Mouse (Mus musculus) lung, adult 2 months (tissue): ENCODE measurements at regions not wholly inside any gene's neighbourhood (a gene's known extent, or its start where the extent isn't known, plus 50 kb on each side); places are given as distances from the start of the nearest gene placed in this dataset.

Experiments
- DNase-seq: peaks from one replicate; pipeline ENCODE4 v3.0.0; 2022
- H3K4me1 ChIP-seq: fragments of 200-500 bp; 2 replicates; pipeline ENCODE4 v1.6.1; 2011; ENCODE audit warnings: low read length; ENCODE audit not compliant: control insufficient read depth, insufficient read depth
- H3K4me3 ChIP-seq: fragments of 200-500 bp; replicated peaks from 2 replicates; pipeline ENCODE3; 2011; ENCODE audit warnings: low read depth, mild to moderate bottlenecking, control low read depth, low read length; ENCODE audit errors: extremely low read depth
- CTCF ChIP-seq: fragments of 200-500 bp; IDR thresholded peaks from 2 replicates; pipeline ENCODE4 v1.5.1; 2011; ENCODE audit warnings: mild to moderate bottlenecking, low read length, control low read depth; ENCODE audit not compliant: insufficient read depth
- POLR2A ChIP-seq: fragments of 200-500 bp; IDR thresholded peaks from 2 replicates; pipeline ENCODE4 v1.6.1; 2011; ENCODE audit warnings: low read depth, mild to moderate bottlenecking, control low read depth, low read length, borderline replicate concordance; ENCODE audit errors: extremely low read depth
- WGBS: fragments of 180-500 bp; shearing (Covaris S2); methylation state at CpG from one replicate; pipeline ENCODE4 v1.1.7; 2018; 5-methylcytosine and 5-hydroxymethylcytosine counted together

DNA sequence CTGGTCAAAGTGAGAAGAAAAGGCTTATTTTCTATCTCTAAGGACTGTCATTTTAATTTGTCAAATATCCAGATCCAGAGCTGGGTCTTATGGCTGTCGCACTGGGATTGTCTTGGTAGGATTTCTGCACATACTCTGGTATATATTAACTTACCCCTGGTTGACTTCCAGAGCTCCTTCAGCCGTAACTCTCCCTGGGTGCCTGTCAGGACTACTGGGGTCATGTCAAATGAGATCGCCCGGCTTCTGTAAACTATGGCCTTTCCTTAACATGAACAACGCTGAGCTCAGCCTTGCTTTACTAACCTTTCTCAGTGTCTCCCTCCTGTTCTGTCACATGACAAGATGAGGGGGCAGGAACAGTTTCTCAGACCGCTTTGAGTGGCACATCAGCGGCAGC lies 88.1 kb downstream of the Lrrc30 start:
- Histone ChIP-seq H3K4me3 (no peak overlapping the region), H3K4me1 (0 out of 2 replicates have a peak, but pooled peaks cover 2% of the 10 kb centered on the region)
- WGBS: 82% methylated on average over 7 of the region's 7 CpGs
- TF ChIP-seq POLR2A (no peak), CTCF (no peak)
- no peak for DNase-seq

DNA sequence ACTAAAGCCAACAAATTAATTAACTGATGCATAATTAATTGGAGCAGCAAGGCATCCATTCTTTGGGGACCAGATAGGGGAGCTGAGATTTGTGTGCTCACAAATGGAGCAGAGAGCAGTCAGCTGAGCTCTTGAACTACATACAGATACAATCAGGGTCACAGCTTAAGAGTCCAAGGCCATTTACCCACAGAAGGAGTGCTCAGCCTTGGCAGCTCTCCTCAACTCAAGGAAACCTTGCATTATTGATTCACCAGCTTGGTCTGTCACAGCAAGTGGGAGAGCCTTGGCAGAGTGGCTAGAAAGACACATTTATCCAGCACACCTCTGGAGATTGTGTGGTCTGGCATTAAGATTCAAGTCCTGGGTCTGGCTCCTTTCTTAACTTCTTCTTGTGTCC lies 100.2 kb downstream of the Lrrc30 start:
- DNase-seq: no peak
- no peak overlapping the region for H3K4me3 ChIP-seq
- no peaks in the 10 kb centered on the region for H3K4me1 ChIP-seq
- TF ChIP-seq CTCF (no peak), POLR2A (no peak)

DNA sequence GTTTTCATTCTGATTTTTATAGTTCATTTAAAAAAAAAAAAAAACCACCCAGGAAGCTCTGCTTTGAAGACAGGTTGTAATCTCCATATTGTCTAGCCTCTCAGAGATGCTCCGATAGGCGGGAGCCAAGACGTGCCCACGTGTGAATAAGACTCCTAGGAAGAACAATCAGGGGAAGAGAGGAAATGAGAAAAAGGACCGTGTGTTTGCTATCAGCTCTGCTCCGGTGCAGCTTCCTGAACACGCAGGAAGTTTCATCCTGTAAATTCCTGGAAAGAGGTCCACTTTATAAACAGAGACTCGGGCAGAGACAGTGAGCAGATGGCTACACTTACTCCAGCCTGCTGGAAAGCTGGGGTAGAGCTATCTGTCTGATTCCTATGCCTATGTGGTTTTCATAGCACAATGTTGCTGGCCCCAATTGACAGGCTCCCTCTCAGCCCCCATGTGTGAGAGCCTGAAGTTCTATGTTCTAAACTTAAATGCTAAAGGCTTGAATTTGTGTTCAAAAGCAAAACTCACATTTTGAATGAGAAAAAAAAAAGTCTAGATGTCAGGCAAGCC lies 111.6 kb downstream of the Lrrc30 start:
- Histone ChIP-seq H3K4me1 (peaks cover 14% of the 10 kb centered on the region; the same call in 1 of the 2 replicates), H3K4me3 (no peak overlapping the region)
- TF ChIP-seq CTCF (no peak), POLR2A (no peak)
- no peak for DNase-seq
- 31% methylated on average over 8 of the region's 8 CpGs for WGBS

DNA sequence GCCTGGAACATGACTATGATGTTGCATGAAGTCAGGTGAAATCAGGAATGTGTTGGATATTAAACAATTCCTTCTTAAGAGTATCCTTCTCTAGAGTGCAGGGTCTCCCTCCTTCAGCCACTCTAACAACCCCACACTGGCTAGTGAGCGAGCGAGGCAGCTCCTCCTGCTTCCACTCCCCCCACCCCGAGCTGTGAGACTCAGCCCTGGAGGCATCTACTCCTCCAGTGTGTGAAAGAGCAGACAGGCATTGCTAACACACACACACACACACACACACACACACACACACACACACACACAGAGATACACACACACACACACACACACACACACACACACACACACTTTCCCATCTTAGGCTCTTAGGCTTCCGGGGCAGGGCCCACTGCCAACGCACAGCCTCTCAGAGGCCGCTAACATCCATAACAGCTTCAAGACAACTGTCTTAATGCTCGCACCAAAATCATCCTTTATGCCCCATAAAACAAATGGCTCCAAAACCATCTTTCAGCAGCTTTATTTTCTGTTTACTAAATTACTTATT lies 116.8 kb downstream of the Lrrc30 start:
- no peak for DNase-seq
- peaks cover 31% of the 10 kb centered on the region for H3K4me1 ChIP-seq
- TF ChIP-seq CTCF (no peak), POLR2A (no peak)
- 44% methylated on average over 7 of the region's 7 CpGs for WGBS
- no peak overlapping the region for H3K4me3 ChIP-seq

DNA sequence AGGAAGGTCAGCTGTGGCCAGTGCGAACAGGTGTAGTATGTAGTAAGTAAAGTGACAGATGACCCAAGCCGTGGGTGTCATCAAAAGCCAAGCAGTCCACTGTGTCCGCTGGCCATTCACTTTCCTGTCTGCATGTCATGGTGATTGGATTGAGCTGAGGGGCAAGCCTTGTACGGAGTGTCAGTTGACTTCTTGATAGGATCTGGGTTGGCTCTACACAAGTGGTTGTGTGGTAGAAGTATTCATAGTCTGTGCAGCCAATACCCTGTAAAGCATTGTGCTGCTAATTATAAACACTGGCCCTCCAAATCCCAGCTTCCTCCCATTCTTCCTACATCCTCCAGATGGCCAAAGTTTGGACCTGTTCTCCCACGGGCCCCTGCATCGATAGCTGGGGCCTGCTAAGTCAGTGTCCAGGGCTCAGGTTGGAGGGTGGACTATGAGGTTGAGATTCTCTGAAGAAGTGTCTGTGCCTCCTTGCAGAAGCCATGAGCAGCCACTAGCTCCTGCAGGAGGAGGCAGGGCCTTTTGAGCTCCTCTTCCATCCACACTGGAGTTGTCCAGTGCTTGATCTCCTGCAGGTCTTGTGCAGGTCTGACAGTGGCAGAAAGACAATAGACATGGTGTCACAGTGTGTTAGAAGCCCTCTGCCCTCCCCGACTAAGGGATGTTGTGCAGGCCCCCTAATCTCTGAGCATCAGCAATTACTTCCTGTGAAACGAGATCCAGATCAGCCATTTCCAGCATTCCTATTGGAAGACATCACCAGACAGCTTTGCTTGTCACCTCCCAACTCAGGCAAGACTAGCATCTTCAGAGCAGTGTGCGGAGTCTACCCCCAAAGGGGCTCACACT lies 117.9 kb downstream of the Lrrc30 start:
- peaks cover 26% of the 10 kb centered on the region for H3K4me1 ChIP-seq
- H3K4me3 ChIP-seq: no peak overlapping the region
- WGBS: 42% methylated on average over 9 of the region's 9 CpGs
- no peak for TF ChIP-seq POLR2A
- no peak for TF ChIP-seq CTCF
- peak; percentile 19 for DNase-seq

DNA sequence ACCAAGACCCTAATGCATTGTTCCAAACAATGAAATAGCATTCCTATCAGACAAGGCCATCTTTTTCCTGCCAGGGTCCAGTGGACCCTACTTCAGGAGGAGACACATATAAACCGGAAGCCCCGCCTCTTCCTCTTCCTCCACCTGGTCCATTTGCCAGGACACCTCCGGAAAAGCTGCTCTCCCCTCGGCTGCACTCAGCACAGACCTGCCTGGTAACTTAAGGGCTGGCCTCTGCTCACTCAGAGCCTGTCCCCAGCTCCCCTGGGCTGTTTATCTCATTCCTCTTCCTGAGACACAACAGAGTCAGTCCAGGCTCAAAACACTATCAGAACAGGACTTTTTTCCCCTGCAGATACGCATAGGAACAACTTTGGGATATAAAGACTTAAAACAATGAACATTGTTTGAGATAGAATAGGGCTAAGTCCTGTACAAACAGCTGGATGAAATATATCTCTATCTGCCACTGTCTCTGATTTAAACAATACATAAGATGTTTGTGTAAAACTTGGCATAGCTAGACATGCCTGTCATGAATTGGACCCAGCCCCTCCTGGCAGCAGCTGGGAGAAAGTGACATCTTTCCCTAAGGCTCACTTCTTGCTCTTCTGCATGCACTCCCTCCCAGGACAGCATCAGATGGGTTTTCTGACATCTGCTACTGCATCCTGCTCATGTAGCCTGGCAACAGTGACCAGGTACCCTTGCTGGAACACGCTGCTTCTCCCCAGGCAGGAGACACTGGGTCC lies 119.6 kb downstream of the Lrrc30 start:
- no peak overlapping the region for H3K4me3 ChIP-seq
- peaks cover 26% of the 10 kb centered on the region for H3K4me1 ChIP-seq
- 34% methylated on average over 6 of the region's 6 CpGs for WGBS
- no peak for TF ChIP-seq POLR2A
- TF ChIP-seq CTCF: no peak
- DNase-seq: peak; percentile 40

DNA sequence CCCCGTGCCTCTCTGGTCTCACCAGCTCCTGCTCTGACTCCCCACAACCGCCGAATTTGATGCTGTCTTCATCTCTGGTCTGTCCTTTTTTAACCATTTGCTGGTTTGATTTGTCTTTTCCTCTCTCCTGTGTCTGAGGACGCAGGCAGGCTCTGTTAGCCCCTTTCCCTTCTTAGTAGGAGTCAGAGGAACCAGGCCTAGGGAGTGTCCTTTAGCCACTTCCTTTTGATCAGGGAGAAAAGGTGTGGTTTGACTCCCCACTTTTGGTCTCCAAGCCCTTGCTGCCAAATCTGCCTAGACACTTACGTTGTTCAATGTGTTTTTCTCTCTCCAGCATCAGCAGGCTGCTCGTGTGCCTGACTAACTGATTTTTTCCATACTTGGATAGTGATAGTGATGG lies 120.5 kb downstream of the Lrrc30 start:
- TF ChIP-seq POLR2A: no peak
- TF ChIP-seq CTCF: no peak
- peaks cover 23% of the 10 kb centered on the region for H3K4me1 ChIP-seq
- no peak for DNase-seq
- WGBS: 45% methylated on average over 6 of the region's 6 CpGs
- no peak overlapping the region for H3K4me3 ChIP-seq

DNA sequence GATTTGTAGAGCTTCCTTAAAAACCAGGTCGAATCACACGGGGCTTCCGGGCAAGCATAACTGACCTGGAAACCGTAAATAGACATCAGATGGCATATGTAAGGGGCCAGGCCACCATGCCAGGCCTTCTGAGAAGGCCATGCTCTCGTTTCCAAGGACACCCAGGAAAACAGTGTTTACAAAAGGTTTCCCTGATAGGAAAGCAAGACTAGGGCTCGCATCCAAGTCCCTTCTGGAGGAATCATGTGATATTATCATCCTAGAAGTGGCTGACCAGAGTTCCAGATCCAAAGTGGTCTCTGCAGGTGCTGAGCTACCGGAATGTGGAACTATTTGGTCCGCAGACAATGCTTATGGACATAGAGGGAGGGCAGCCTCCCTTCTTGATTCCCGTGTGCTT lies 122.6 kb downstream of the Lrrc30 start:
- WGBS: 61% methylated on average over 9 of the region's 9 CpGs

DNA sequence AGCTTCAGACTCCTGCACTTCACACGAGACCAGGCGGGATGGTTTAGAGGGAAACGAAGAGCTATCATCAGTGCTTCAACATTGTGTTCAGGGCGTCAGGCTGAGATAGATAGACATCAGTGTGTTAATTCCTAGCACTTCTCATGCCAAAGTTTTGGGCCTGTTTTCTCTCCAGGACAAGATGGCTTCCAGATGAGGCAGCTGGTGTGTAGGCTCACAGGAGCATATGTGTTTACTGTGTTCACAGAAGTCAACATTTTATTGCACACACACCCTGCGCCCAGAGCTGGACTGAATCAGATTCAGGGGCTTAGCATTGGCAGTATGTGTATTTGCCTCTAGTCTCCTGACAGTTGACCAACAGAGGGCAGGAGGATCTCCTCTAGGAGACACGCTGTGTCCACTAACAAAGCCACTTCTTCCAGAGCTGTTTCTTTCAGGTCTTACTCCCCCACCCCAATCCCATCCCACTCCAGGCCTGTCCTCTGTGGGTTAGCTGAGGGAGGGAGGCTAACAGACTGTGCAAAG lies 123.4 kb downstream of the Lrrc30 start:
- Histone ChIP-seq H3K4me1 (peaks cover 16% of the 10 kb centered on the region), H3K4me3 (no peak overlapping the region)
- no peak for TF ChIP-seq POLR2A
- no peak for TF ChIP-seq CTCF
- 86% methylated on average over 6 of the region's 6 CpGs for WGBS
- DNase-seq: no peak

More for the DNA sequence above, 122.6 kb downstream of the Lrrc30 start:
- Histone ChIP-seq H3K4me1 (peaks cover 17% of the 10 kb centered on the region), H3K4me3 (no peak overlapping the region)
- no peak for DNase-seq
- TF ChIP-seq POLR2A (no peak), CTCF (no peak)
